Mouse (Mus musculus) mouse trophoblast stem cell (cell line): ENCODE measurements around the gene Kdm6b.

Experiments used
- in situ Hi-C, 2 experiments: fragments of 300-500 bp; cut with MseI, MboI; formaldehyde crosslinking; loops; 2 replicates in 1 of 2; 3 replicates in 1 of 2; pipeline ENCODE4 v1.15.1; 2025

Gene Kdm6b

GRCm38 (mm10) chr11:69389531-69390399 is 23.7 kb downstream of the Kdm6b start:
- in situ Hi-C loops: loop anchor here (5.0 kb wide), 2 partner anchors 122 to 127 kb away; no protein-coding TSS in a partner anchor

- in situ Hi-C loops: loop anchor here (5.0 kb wide), 2 partner anchors 121 to 126 kb away; no protein-coding TSS in a partner anchor
Measured at GRCm38 (mm10) chr11:69388680-69389079, 24.8 kb downstream of the Kdm6b start.

- in situ Hi-C loops: loop anchor here (5.0 kb wide), 2 partner anchors 119 to 124 kb away; no protein-coding TSS in a partner anchor
Measured at GRCm38 (mm10) chr11:69386758-69387157, 26.7 kb downstream of the Kdm6b start.

- in situ Hi-C loops: loop anchor here (5.0 kb wide), 2 partner anchors 118 to 123 kb away; no protein-coding TSS in a partner anchor
Measured at GRCm38 (mm10) chr11:69384979-69385378, 28.5 kb downstream of the Kdm6b start.

- in situ Hi-C loops: no loop called here
Measured at GRCm38 (mm10) chr11:69382478-69383105, 30.9 kb downstream of the Kdm6b start.

- in situ Hi-C loops: no loop called here
Measured at GRCm38 (mm10) chr11:69381356-69381755, 32.1 kb downstream of the Kdm6b start.

GRCm38 (mm10) chr11:69379600-69379999 is 33.9 kb downstream of the Kdm6b start:
- in situ Hi-C loops: no loop called here

- in situ Hi-C loops: no loop called here
Measured at GRCm38 (mm10) chr11:69377766-69378165, 35.7 kb downstream of the Kdm6b start.

- in situ Hi-C loops: no loop called here
Measured at GRCm38 (mm10) chr11:69375646-69376045, 37.8 kb downstream of the Kdm6b start.

GRCm38 (mm10) chr11:69373223-69373965 is 40.1 kb downstream of the Kdm6b start:
- in situ Hi-C loops: no loop called here

GRCm38 (mm10) chr11:69372780-69373170 is 40.7 kb downstream of the Kdm6b start:
- in situ Hi-C loops: no loop called here

GRCm38 (mm10) chr11:69372056-69372779 is 41.3 kb downstream of the Kdm6b start:
- in situ Hi-C loops: no loop called here

GRCm38 (mm10) chr11:69371601-69372000 is 41.9 kb downstream of the Kdm6b start:
- in situ Hi-C loops: no loop called here

- in situ Hi-C loops: no loop called here
Measured at GRCm38 (mm10) chr11:69370817-69371215, 42.7 kb downstream of the Kdm6b start.

- in situ Hi-C loops: no loop called here
Measured at GRCm38 (mm10) chr11:69369990-69370816, 43.3 kb downstream of the Kdm6b start.

GRCm38 (mm10) chr11:69369215-69369989 is 44.1 kb downstream of the Kdm6b start, which contains the start of gene Chd3:
Gene Chd3 (minus strand): TSS chr11:69369406.
- in situ Hi-C loops: no loop called here

GRCm38 (mm10) chr11:69368356-69369214 is 44.9 kb downstream of the Kdm6b start:
- in situ Hi-C loops: no loop called here

- in situ Hi-C loops: no loop called here
Measured at GRCm38 (mm10) chr11:69367616-69368355, 45.7 kb downstream of the Kdm6b start.
